Mouse (Mus musculus) liver, postnatal 0 days (tissue): ENCODE measurements at regions not wholly inside any gene's neighbourhood (a gene's known extent, or its start where the extent isn't known, plus 50 kb on each side); places are given as distances from the start of the nearest gene placed in this dataset.
"Not testable (repeated sequence)": the region's sequence is repeated elsewhere in the genome, so short reads cannot be mapped to it uniquely, and the experiment has no call there.

Experiments
- ATAC-seq: fragments of 200-750 bp; cut with Nextera tagmentation; 2 replicates; pipeline ENCODE4 v1.8.0; 2017; ENCODE audit warnings: mild to moderate bottlenecking, moderate library complexity
- DNase-seq: peaks from one replicate; pipeline ENCODE4 v3.0.0-alpha.2; 2016
- H3K27ac ChIP-seq: fragments of 300-500 bp; sonication (generic); 2 replicates; pipeline ENCODE4 v1.5.1; 2014; ENCODE audit warnings: antibody characterized with exemption, moderate library complexity, mild to moderate bottlenecking, low read depth
- H3K27me3 ChIP-seq: fragments of 300-500 bp; sonication (generic); 2 replicates; pipeline ENCODE4 v1.6.1; 2014; ENCODE audit warnings: low read length, control low read depth, mixed read lengths; ENCODE audit not compliant: insufficient read depth
- H3K36me3 ChIP-seq: fragments of 300-500 bp; sonication (generic); replicated peaks from 2 replicates; pipeline ENCODE4 v1.6.1; 2014; ENCODE audit warnings: mild to moderate bottlenecking, control low read depth, low read length, moderate library complexity, mixed read lengths; ENCODE audit not compliant: insufficient read depth
- H3K4me1 ChIP-seq: fragments of 300-500 bp; sonication (generic); 2 replicates; pipeline ENCODE4 v1.6.1; 2014; ENCODE audit warnings: antibody characterized with exemption, mild to moderate bottlenecking, control low read depth; ENCODE audit not compliant: insufficient read depth
- H3K4me2 ChIP-seq: fragments of 300-500 bp; sonication (generic); 2 replicates; pipeline ENCODE4 v1.6.1; 2014; ENCODE audit warnings: low read depth, mild to moderate bottlenecking, low read length, moderate library complexity, mixed read lengths
- H3K4me3 ChIP-seq: fragments of 300-500 bp; sonication (generic); 2 replicates; pipeline ENCODE4 v1.5.1; 2014; ENCODE audit warnings: low read depth, low read length
- H3K9ac ChIP-seq: fragments of 300-500 bp; sonication (generic); replicated peaks from 2 replicates; pipeline ENCODE4 v1.6.1; 2014; ENCODE audit warnings: mild to moderate bottlenecking, moderate library complexity
- H3K9me3 ChIP-seq: fragments of 300-500 bp; sonication (generic); 2 replicates; pipeline ENCODE4 v1.6.1; 2016; ENCODE audit warnings: mild to moderate bottlenecking, control low read depth, low read length, mixed read lengths
- CTCF ChIP-seq: sonication (generic); IDR thresholded peaks from 2 replicates; pipeline ENCODE4 v1.5.1; 2016; ENCODE audit warnings: antibody characterized with exemption, low read depth
- EP300 ChIP-seq: IDR thresholded peaks from 2 replicates; pipeline ENCODE4 v1.6.1; 2016; ENCODE audit warnings: antibody characterized with exemption, low read depth, mild to moderate bottlenecking
- WGBS: fragments of 180-500 bp; shearing (Covaris S2); extraction: QIAGEN DNeasy Blood & Tissue Kit; methylation state at CpG from one replicate; pipeline ENCODE4 v1.1.7; 2014; ENCODE audit not compliant: insufficient replicate concordance; 5-methylcytosine and 5-hydroxymethylcytosine counted together

- Histone ChIP-seq H3K9ac (no peak overlapping the region), H3K4me1 (peaks cover 20% of the 10 kb centered on the region), H3K9me3 (no peaks in the 10 kb centered on the region), H3K27ac (no peak overlapping the region), H3K4me2 (no peak overlapping the region), H3K27me3 (0 out of 2 replicates have a peak, but pooled peaks cover 3% of the 10 kb centered on the region), H3K36me3 (no peaks in the 10 kb centered on the region), H3K4me3 (no peak overlapping the region)
- ATAC-seq (no peak), DNase-seq (peak; percentile 60)
- TF ChIP-seq CTCF (peak; percentile 86), EP300 (no peak)
- WGBS, result 57% methylated on average over 3 of the region's 3 CpGs
These were observed 99.5 kb upstream of the Eif4g2 start for GRCm38 (mm10) chr7:111182319-111182718.

GRCm38 (mm10) chr7:111179401-111180271 lies 96.8 kb upstream of the Eif4g2 start:
- no peak for TF ChIP-seq CTCF
- TF ChIP-seq EP300, result peak; percentile 99
- ATAC-seq, result peak; percentile 91
- peak overlapping the region; percentile 50 for H3K27ac ChIP-seq
- no peaks in the 10 kb centered on the region for H3K9me3 ChIP-seq
- H3K36me3 ChIP-seq, result no peaks in the 10 kb centered on the region
- peaks cover 20% of the 10 kb centered on the region for H3K4me1 ChIP-seq
- 40% methylated on average over 7 of the region's 7 CpGs for WGBS
- no peak overlapping the region for H3K4me3 ChIP-seq
- DNase-seq, result peak; percentile 76
- H3K9ac ChIP-seq, result peak overlapping the region; percentile 28; the same call in 1 of the 2 replicates
- H3K27me3 ChIP-seq, result 0 out of 2 replicates have a peak, but pooled peaks cover 3% of the 10 kb centered on the region
- peak overlapping the region; percentile 43 for H3K4me2 ChIP-seq

- Histone ChIP-seq H3K4me2 (no peak overlapping the region), H3K4me3 (no peak overlapping the region), H3K9ac (no peak overlapping the region), H3K27me3 (no peaks in the 10 kb centered on the region), H3K4me1 (peaks cover 11% of the 10 kb centered on the region), H3K36me3 (no peaks in the 10 kb centered on the region), H3K27ac (no peak overlapping the region), H3K9me3 (no peaks in the 10 kb centered on the region)
- ATAC-seq (no peak), DNase-seq (no peak)
- TF ChIP-seq EP300 (no peak), CTCF (no peak)
- WGBS, result 89% methylated on average over 9 of the region's 9 CpGs
These were observed 91.7 kb upstream of the Eif4g2 start for GRCm38 (mm10) chr7:111174393-111175124.

GRCm38 (mm10) chr7:111172061-111172460 lies 89.2 kb upstream of the Eif4g2 start:
- no peak for DNase-seq
- H3K9ac ChIP-seq, result no peak overlapping the region
- no peak overlapping the region for H3K27ac ChIP-seq
- no peaks in the 10 kb centered on the region for H3K9me3 ChIP-seq
- no peak overlapping the region for H3K4me3 ChIP-seq
- 76% methylated on average over 2 of the region's 2 CpGs for WGBS
- no peaks in the 10 kb centered on the region for H3K4me1 ChIP-seq
- no peak for ATAC-seq
- no peaks in the 10 kb centered on the region for H3K36me3 ChIP-seq
- TF ChIP-seq EP300 (no peak), CTCF (no peak)
- no peak overlapping the region for H3K4me2 ChIP-seq
- H3K27me3 ChIP-seq, result no peaks in the 10 kb centered on the region

DNA sequence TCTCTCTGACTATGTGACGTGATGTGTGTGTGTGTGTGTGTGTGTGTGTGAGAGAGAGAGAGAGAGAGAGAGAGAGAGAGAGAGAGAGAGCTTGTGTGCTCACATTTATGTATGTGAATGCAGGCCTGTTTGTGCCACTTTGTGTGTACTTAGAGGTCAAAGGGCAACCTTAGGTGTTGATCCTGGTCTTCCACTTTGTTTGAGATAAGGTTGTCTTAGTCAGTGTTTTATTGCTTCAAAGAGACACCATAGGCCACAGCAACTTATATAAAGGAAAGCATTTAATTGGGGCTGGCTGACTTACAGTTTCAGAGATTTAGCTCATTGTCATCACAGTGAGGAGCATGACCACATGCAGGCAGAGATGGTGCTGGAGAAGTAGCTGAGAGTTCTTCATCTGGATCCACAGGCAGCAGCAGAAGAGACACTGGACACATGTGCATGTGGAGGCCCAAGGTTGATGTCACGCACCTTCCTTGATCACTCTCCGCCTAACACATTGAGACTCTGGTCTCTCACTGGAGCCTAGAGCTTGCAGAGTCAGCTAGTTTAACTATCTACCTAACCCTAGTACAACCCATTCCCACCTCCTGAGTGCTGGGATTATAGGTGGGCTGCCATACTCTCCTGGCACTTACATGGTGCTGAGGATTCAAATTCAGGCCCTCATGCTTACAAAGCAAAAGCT lies 85.9 kb upstream of the Eif4g2 start:
- not testable (repeated sequence) for DNase-seq, H3K36me3 ChIP-seq, H3K27ac ChIP-seq, H3K4me2 ChIP-seq, H3K27me3 ChIP-seq, H3K9me3 ChIP-seq, H3K9ac ChIP-seq, H3K4me1 ChIP-seq, H3K4me3 ChIP-seq, ATAC-seq
- 80% methylated on average over 3 of the region's 3 CpGs for WGBS

DNA sequence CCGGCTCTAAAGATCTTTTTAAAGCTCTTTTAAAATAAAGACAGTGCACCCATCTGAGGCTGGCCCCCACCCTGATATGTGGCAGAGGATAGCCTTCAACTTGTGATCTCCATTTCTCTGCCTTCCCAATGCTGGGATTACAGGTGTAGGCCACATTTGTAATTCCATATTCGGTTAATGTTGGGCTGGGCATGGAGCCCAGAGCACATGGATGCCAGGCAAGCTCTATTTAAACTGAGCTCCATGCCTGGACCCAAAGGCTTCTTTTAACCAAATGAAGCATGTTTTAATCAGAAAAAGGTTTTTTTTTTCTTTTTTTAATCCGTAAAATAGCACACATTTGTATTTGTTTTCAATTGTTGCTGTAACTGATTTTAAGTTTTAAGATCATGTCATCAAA lies 82.2 kb upstream of the Eif4g2 start:
- no peaks in the 10 kb centered on the region for H3K9me3 ChIP-seq
- H3K4me3 ChIP-seq, result no peak overlapping the region
- H3K4me2 ChIP-seq, result no peak overlapping the region
- DNase-seq (no peak), ATAC-seq (no peak)
- no peak overlapping the region for H3K27ac ChIP-seq
- 81% methylated on average over 3 of the region's 3 CpGs for WGBS
- H3K27me3 ChIP-seq, result no peaks in the 10 kb centered on the region
- TF ChIP-seq EP300, result no peak
- TF ChIP-seq CTCF, result no peak
- no peaks in the 10 kb centered on the region for H3K4me1 ChIP-seq
- no peaks in the 10 kb centered on the region for H3K36me3 ChIP-seq
- H3K9ac ChIP-seq, result no peak overlapping the region
